Mouse (Mus musculus): ENCODE data around the gene Dpf2. TPM values are rescaled to one million over a fixed set of nuclear protein-coding genes. Genes with fewer than 3 reads are reported as not detected.

Dpf2 gene
- polyA plus RNA-seq, 1 experiment, result 71.5 TPM

DNA sequence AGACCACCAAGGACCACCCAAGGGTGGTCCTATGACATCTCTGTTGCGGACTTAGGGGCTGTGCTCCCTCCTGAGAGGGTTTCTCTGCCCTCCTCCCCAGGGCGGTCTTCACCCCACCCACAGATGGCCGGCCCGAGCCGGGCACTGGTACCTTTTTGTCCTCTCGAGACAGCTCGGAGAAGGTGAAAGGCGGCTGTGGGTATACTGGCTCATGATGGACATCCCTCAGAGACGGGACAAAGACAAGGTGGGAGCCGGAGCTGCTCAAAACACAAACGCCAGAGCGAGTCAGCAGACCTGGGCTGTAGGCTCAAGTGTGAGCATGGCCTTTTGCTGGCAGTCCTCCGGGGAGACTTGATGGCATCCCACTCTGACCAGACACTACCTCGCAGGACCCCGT lies 30.6 kb upstream of the Dpf2 start:
- 93% methylated on average over 15 of the region's 15 CpGs for WGBS
- DNase-seq, result no peak

DNA sequence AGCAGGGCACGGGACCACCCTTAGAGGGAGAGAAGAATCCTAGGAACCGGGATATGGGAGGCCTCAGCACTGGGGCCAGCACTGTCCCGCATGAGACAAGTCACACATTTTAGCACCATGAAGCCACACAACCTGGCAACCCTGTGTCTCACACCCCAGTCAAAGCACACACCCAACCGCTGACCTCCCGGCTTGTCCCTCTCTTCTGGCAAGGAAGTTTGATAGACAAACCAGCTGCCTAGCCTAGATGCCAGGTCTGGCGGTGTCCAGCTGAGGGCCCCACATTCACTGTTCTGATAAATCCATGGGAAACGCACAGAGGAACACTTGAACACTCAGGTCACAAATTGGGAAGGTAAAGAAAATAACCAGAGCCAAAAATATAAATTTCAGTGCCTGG lies 29.8 kb upstream of the Dpf2 start:
- Histone ChIP-seq H3K4me1 (ENCODE audit: control insufficient read depth, insufficient read depth, low read length) (peaks cover 28% of the 10 kb centered on the region), H3K27me3 (replicated peaks; ENCODE audit: control insufficient read depth, insufficient read depth, low read length) (no peaks in the 10 kb centered on the region), H3K4me3 (ENCODE audit: insufficient read depth, low read depth, low read length) (no peak overlapping the region), H3K36me3 (ENCODE audit: control insufficient read depth, insufficient read depth, low read length) (no peaks in the 10 kb centered on the region), H3K27ac (ENCODE audit: insufficient read depth, low read depth, low read length) (no peak overlapping the region)
- WGBS, result 89% methylated on average over 7 of the region's 7 CpGs
- TF ChIP-seq POLR2A (IDR thresholded peaks at IDR 0.05; ENCODE audit: low read depth, low read length), result no peak
- no peak for TF ChIP-seq CTCF (conservative IDR thresholded peaks at IDR 0.05; ENCODE audit: insufficient read depth, insufficient read length, low read depth, low read length)
- no peak for DNase-seq

More for the DNA sequence above, 30.6 kb upstream of the Dpf2 start:
- H3K27ac ChIP-seq (ENCODE audit: insufficient read depth, low read depth, low read length), result no peak overlapping the region
- H3K27me3 ChIP-seq (replicated peaks; ENCODE audit: control insufficient read depth, insufficient read depth, low read length), result no peaks in the 10 kb centered on the region
- no peak overlapping the region for H3K4me3 ChIP-seq (ENCODE audit: insufficient read depth, low read depth, low read length)
- no peak for TF ChIP-seq POLR2A (IDR thresholded peaks at IDR 0.05; ENCODE audit: low read depth, low read length)
- TF ChIP-seq CTCF (conservative IDR thresholded peaks at IDR 0.05; ENCODE audit: insufficient read depth, insufficient read length, low read depth, low read length), result no peak
- peaks cover 25% of the 10 kb centered on the region for H3K4me1 ChIP-seq (ENCODE audit: control insufficient read depth, insufficient read depth, low read length)
- no peaks in the 10 kb centered on the region for H3K36me3 ChIP-seq (ENCODE audit: control insufficient read depth, insufficient read depth, low read length)

DNA sequence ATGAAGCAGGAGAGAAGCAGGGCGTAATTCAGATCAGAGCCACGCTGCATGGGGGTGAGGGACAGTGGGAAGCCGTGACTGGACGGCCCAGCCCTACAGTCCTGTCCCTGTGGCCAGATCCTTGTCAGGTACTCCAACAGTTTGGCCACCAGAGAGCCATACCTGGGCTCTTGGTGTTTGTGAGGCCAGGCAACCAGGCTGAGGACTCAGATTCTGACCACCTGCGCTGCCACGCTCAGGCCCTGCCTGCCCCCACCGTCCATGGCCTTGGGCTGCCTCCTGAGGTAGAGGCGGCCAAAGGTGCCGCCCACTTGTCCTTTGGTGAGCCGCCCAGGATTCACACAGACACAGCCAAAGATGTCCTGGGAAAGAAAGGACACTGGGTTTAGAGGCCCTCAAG lies 27.8 kb upstream of the Dpf2 start:
- Histone ChIP-seq H3K27me3 (replicated peaks; ENCODE audit: control insufficient read depth, insufficient read depth, low read length) (no peaks in the 10 kb centered on the region), H3K27ac (ENCODE audit: insufficient read depth, low read depth, low read length) (peak overlapping the region; percentile 64), H3K4me3 (ENCODE audit: insufficient read depth, low read depth, low read length) (no peak overlapping the region), H3K36me3 (ENCODE audit: control insufficient read depth, insufficient read depth, low read length) (no peaks in the 10 kb centered on the region), H3K4me1 (ENCODE audit: control insufficient read depth, insufficient read depth, low read length) (peaks cover 21% of the 10 kb centered on the region)
- no peak for DNase-seq
- 32% methylated on average over 10 of the region's 10 CpGs for WGBS
- TF ChIP-seq POLR2A (IDR thresholded peaks at IDR 0.05; ENCODE audit: low read depth, low read length) (no peak), CTCF (conservative IDR thresholded peaks at IDR 0.05; ENCODE audit: insufficient read depth, insufficient read length, low read depth, low read length) (no peak)

DNA sequence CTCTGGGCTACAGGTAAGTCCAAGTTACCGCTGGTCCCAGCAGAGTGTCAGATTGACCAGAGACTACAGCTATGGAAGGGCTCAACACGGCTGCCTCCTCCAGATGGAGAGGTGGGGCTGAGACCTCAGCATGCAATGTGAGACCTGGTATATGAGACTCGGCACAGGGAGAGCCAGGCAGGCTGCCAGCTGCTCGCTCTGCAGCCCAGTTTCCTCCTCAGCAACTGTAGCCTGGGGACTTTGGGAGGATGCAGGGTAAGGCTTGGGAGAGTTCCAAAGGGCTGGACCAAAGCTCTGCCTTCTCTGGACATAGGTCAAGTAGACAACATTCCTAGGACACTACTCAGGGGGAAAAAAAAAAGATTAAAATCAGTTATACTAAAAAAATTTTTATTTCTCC lies 27.4 kb upstream of the Dpf2 start:
- Histone ChIP-seq H3K4me1 (ENCODE audit: control insufficient read depth, insufficient read depth, low read length) (peaks cover 25% of the 10 kb centered on the region), H3K27me3 (replicated peaks; ENCODE audit: control insufficient read depth, insufficient read depth, low read length) (no peaks in the 10 kb centered on the region), H3K36me3 (ENCODE audit: control insufficient read depth, insufficient read depth, low read length) (no peaks in the 10 kb centered on the region), H3K4me3 (ENCODE audit: insufficient read depth, low read depth, low read length) (no peak overlapping the region), H3K27ac (ENCODE audit: insufficient read depth, low read depth, low read length) (peak overlapping the region; percentile 64)
- TF ChIP-seq POLR2A (IDR thresholded peaks at IDR 0.05; ENCODE audit: low read depth, low read length), result no peak
- TF ChIP-seq CTCF (conservative IDR thresholded peaks at IDR 0.05; ENCODE audit: insufficient read depth, insufficient read length, low read depth, low read length), result no peak
- WGBS, result 7% methylated on average over 4 of the region's 4 CpGs
- DNase-seq, result peak; percentile 96

DNA sequence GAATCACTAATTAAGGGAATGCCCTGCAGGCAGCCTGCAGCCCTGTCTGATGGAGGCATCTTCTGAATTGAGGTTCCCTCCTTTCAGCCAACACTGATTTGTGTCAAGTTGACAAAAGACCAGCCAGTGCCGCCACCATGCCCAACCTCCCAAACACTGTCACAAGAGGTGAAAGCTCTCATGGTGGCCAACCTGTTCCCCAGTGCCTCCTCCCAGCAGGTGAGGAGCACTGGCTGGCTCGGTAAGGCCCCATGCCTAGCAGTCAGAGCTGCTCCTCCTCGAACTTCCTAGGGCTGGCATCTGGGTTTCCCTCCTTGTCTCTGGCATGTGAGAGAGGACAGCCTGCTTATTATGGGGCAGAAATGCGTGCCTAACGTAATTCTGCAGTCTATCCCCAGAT lies 26.9 kb upstream of the Dpf2 start:
- peaks cover 28% of the 10 kb centered on the region for H3K4me1 ChIP-seq (ENCODE audit: control insufficient read depth, insufficient read depth, low read length)
- H3K27ac ChIP-seq (ENCODE audit: insufficient read depth, low read depth, low read length), result peak overlapping the region; percentile 64
- WGBS, result 62% methylated on average over 5 of the region's 5 CpGs

DNA sequence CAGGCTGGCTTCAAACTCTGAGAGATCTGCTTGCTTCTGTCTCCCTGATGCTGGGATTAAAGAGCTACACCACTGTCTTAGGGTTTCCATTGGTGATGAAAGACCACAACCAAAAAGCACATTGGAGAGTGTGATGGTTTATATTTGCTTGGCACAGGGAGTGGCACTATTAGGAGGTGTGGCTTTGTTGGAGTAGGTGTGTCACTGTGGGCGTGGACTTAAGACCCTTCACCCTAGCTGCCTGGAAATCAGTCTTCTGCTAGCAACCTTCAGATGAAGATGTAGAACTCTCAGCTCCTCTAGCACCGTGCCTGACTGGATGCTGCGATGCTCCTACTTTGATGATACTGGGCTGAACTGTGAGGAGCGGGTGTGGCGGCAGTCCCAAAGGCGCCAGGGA lies 25.7 kb upstream of the Dpf2 start:
- whole genome bisulfite sequencing, result 92% methylated on average over 6 of the region's 6 CpGs
- Histone ChIP-seq H3K27ac (ENCODE audit: insufficient read depth, low read depth, low read length) (no peak overlapping the region), H3K4me3 (ENCODE audit: insufficient read depth, low read depth, low read length) (no peak overlapping the region), H3K27me3 (replicated peaks; ENCODE audit: control insufficient read depth, insufficient read depth, low read length) (no peaks in the 10 kb centered on the region), H3K36me3 (ENCODE audit: control insufficient read depth, insufficient read depth, low read length) (no peaks in the 10 kb centered on the region), H3K4me1 (ENCODE audit: control insufficient read depth, insufficient read depth, low read length) (peaks cover 22% of the 10 kb centered on the region)
- DNase-seq, result no peak
- TF ChIP-seq CTCF (conservative IDR thresholded peaks at IDR 0.05; ENCODE audit: insufficient read depth, insufficient read length, low read depth, low read length) (no peak), POLR2A (IDR thresholded peaks at IDR 0.05; ENCODE audit: low read depth, low read length) (no peak)

More for the DNA sequence above, 26.9 kb upstream of the Dpf2 start:
- Histone ChIP-seq H3K27me3 (replicated peaks; ENCODE audit: control insufficient read depth, insufficient read depth, low read length) (no peaks in the 10 kb centered on the region), H3K36me3 (ENCODE audit: control insufficient read depth, insufficient read depth, low read length) (no peaks in the 10 kb centered on the region), H3K4me3 (ENCODE audit: insufficient read depth, low read depth, low read length) (no peak overlapping the region)
- no peak for DNase-seq
- no peak for TF ChIP-seq POLR2A (IDR thresholded peaks at IDR 0.05; ENCODE audit: low read depth, low read length)
- TF ChIP-seq CTCF (conservative IDR thresholded peaks at IDR 0.05; ENCODE audit: insufficient read depth, insufficient read length, low read depth, low read length), result no peak

DNA sequence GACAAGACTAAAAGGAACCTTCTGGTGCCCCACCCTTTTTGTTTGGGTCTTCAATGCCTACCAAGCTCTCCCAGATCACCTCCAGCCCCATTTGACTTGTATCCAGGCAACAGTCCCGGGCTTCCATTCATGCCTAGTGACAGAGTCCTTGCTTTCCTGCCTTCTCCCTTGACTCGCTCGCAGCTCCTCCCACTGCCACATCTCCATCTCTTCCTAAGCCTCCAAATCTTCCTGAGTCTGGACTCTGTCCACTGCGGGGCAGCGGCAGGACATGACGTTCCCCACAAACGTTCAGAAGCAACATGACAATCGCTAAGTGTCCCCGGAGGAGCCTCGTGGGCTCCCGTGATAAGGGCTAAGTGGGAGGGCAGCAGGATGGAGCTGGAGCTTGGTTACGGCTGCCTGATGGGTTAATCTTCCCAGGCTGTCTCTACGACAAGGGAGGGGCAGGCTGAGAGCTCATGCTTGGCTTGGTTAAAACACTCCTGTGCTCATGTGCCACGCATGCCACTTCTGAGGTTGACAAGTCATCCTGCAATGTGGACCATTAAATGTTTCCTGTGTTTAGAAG lies 25.1 kb upstream of the Dpf2 start:
- TF ChIP-seq POLR2A (IDR thresholded peaks at IDR 0.05; ENCODE audit: low read depth, low read length) (no peak), CTCF (conservative IDR thresholded peaks at IDR 0.05; ENCODE audit: insufficient read depth, insufficient read length, low read depth, low read length) (no peak)
- Histone ChIP-seq H3K27ac (ENCODE audit: insufficient read depth, low read depth, low read length) (no peak overlapping the region), H3K27me3 (replicated peaks; ENCODE audit: control insufficient read depth, insufficient read depth, low read length) (no peaks in the 10 kb centered on the region), H3K4me1 (ENCODE audit: control insufficient read depth, insufficient read depth, low read length) (peaks cover 22% of the 10 kb centered on the region), H3K36me3 (ENCODE audit: control insufficient read depth, insufficient read depth, low read length) (no peaks in the 10 kb centered on the region), H3K4me3 (ENCODE audit: insufficient read depth, low read depth, low read length) (no peak overlapping the region)
- DNase-seq, result no peak
- 28% methylated on average over 14 of the region's 14 CpGs for WGBS
